Mouse (Mus musculus) lung, postnatal 25 days (tissue): ENCODE data around the gene Agpat4.

Experiments
- DNase-seq: peaks from one replicate; pipeline ENCODE4 v3.0.0; 2022; ENCODE audit warnings: low spot score

Gene Agpat4

GRCm38 (mm10) chr17:12228471-12228870 lies 110.0 kb downstream of the Agpat4 start:
- DNase-seq = no peak

GRCm38 (mm10) chr17:12229756-12230155 lies 111.3 kb downstream of the Agpat4 start:
- DNase-seq = no peak

- DNase-seq = no peak
Observed at GRCm38 (mm10) chr17:12230167-12230566, 111.7 kb downstream of the Agpat4 start.

GRCm38 (mm10) chr17:12231087-12231486 lies 112.6 kb downstream of the Agpat4 start:
- no peak for DNase-seq

- no peak for DNase-seq
Observed at GRCm38 (mm10) chr17:12232724-12233123, 114.2 kb downstream of the Agpat4 start.

- DNase-seq = no peak
Observed at GRCm38 (mm10) chr17:12240701-12241100, 122.2 kb downstream of the Agpat4 start.

GRCm38 (mm10) chr17:12249783-12250504 lies 131.4 kb downstream of the Agpat4 start:
- DNase-seq = no peak

GRCm38 (mm10) chr17:12250581-12250980 lies 132.1 kb downstream of the Agpat4 start:
- no peak for DNase-seq

- DNase-seq = no peak
Observed at GRCm38 (mm10) chr17:12256142-12256541, 137.6 kb downstream of the Agpat4 start.

- DNase-seq = no peak
Observed at GRCm38 (mm10) chr17:12258517-12258916, 140.0 kb downstream of the Agpat4 start.

- no peak for DNase-seq
Observed at GRCm38 (mm10) chr17:12259957-12260356, 141.5 kb downstream of the Agpat4 start.

GRCm38 (mm10) chr17:12261376-12261775 lies 142.9 kb downstream of the Agpat4 start:
- DNase-seq = no peak

GRCm38 (mm10) chr17:12261887-12262286 lies 143.4 kb downstream of the Agpat4 start:
- DNase-seq = no peak

- DNase-seq = no peak
Observed at GRCm38 (mm10) chr17:12262851-12263250, 144.3 kb downstream of the Agpat4 start.

GRCm38 (mm10) chr17:12263787-12264186 lies 145.3 kb downstream of the Agpat4 start:
- DNase-seq = no peak

- DNase-seq = peak; percentile 30
Observed at GRCm38 (mm10) chr17:12264293-12264692, 145.8 kb downstream of the Agpat4 start.

- DNase-seq = peak; percentile 31
Observed at GRCm38 (mm10) chr17:12265969-12266925, 147.7 kb downstream of the Agpat4 start.

GRCm38 (mm10) chr17:12268091-12268490 lies 149.6 kb downstream of the Agpat4 start:
- DNase-seq = no peak

- DNase-seq = no peak
Observed at GRCm38 (mm10) chr17:12268538-12268937, 150.0 kb downstream of the Agpat4 start.
